Mouse (Mus musculus): ENCODE data around the gene Zc3h12a.

Zc3h12a gene

GRCm38 (mm10) chr4:125127305-125128084 is at the start of gene Zc3h12a:
Zc3h12a (minus strand) TSS chr4:125127840.
- DNase-seq (ENCODE audit: low read depth, low spot score) = peak; percentile 73

- DNase-seq (ENCODE audit: low read depth, low spot score) = no peak
Measured at GRCm38 (mm10) chr4:125176639-125177165, 49.1 kb upstream of the Zc3h12a start.

- DNase-seq (ENCODE audit: low read depth, low spot score) = no peak
Measured at GRCm38 (mm10) chr4:125176190-125176589, 48.5 kb upstream of the Zc3h12a start.

GRCm38 (mm10) chr4:125175591-125175990 is 48.0 kb upstream of the Zc3h12a start:
- no peak for DNase-seq (ENCODE audit: low read depth, low spot score)

GRCm38 (mm10) chr4:125174516-125175185 is 47.0 kb upstream of the Zc3h12a start:
- no peak for DNase-seq (ENCODE audit: low read depth, low spot score)

- DNase-seq (ENCODE audit: low read depth, low spot score) = no peak
Measured at GRCm38 (mm10) chr4:125173150-125173549, 45.5 kb upstream of the Zc3h12a start.

- no peak for DNase-seq (ENCODE audit: low read depth, low spot score)
Measured at GRCm38 (mm10) chr4:125172736-125173135, 45.1 kb upstream of the Zc3h12a start.

- no peak for DNase-seq (ENCODE audit: low read depth, low spot score)
Measured at GRCm38 (mm10) chr4:125167723-125168122, 40.1 kb upstream of the Zc3h12a start.

GRCm38 (mm10) chr4:125164861-125165260 is 37.2 kb upstream of the Zc3h12a start:
- DNase-seq (ENCODE audit: low read depth, low spot score) = no peak

- no peak for DNase-seq (ENCODE audit: low read depth, low spot score)
Measured at GRCm38 (mm10) chr4:125162701-125163100, 35.1 kb upstream of the Zc3h12a start.

- DNase-seq (ENCODE audit: low read depth, low spot score) = no peak
Measured at GRCm38 (mm10) chr4:125161392-125161791, 33.8 kb upstream of the Zc3h12a start.

GRCm38 (mm10) chr4:125160951-125161331 is 33.3 kb upstream of the Zc3h12a start:
- no peak for DNase-seq (ENCODE audit: low read depth, low spot score)

GRCm38 (mm10) chr4:125160320-125160950 is 32.8 kb upstream of the Zc3h12a start:
- no peak for DNase-seq (ENCODE audit: low read depth, low spot score)

GRCm38 (mm10) chr4:125158581-125159317 is 31.1 kb upstream of the Zc3h12a start:
- DNase-seq (ENCODE audit: low read depth, low spot score) = no peak

- no peak for DNase-seq (ENCODE audit: low read depth, low spot score)
Measured at GRCm38 (mm10) chr4:125158081-125158480, 30.4 kb upstream of the Zc3h12a start.

- no peak for DNase-seq (ENCODE audit: low read depth, low spot score)
Measured at GRCm38 (mm10) chr4:125157322-125157721, 29.7 kb upstream of the Zc3h12a start.

GRCm38 (mm10) chr4:125155646-125156045 is 28.0 kb upstream of the Zc3h12a start:
- DNase-seq (ENCODE audit: low read depth, low spot score) = no peak

- DNase-seq (ENCODE audit: low read depth, low spot score) = no peak
Measured at GRCm38 (mm10) chr4:125153659-125154241, 26.1 kb upstream of the Zc3h12a start.

- no peak for DNase-seq (ENCODE audit: low read depth, low spot score)
Measured at GRCm38 (mm10) chr4:125152469-125152868, 24.8 kb upstream of the Zc3h12a start.

- no peak for DNase-seq (ENCODE audit: low read depth, low spot score)
Measured at GRCm38 (mm10) chr4:125149460-125149859, 21.8 kb upstream of the Zc3h12a start.

GRCm38 (mm10) chr4:125147970-125148369 is 20.3 kb upstream of the Zc3h12a start:
- DNase-seq (ENCODE audit: low read depth, low spot score) = no peak

All from c-Kit-negative CD71-positive TER-119-positive erythroid progenitor cells, embryonic 14.5 days (primary cell).